Mouse (Mus musculus) T-helper 2 cell (primary cell): ENCODE measurements around the gene Mrs2.

Experiments used
- in situ Hi-C: fragments of 300-600 bp; cut with MboI, MseI; formaldehyde crosslinking; loops from one replicate; pipeline ENCODE4 v1.15.1; 2025; ENCODE audit warnings: high pct_unique_total_duplicates

The Mrs2 gene

DNA sequence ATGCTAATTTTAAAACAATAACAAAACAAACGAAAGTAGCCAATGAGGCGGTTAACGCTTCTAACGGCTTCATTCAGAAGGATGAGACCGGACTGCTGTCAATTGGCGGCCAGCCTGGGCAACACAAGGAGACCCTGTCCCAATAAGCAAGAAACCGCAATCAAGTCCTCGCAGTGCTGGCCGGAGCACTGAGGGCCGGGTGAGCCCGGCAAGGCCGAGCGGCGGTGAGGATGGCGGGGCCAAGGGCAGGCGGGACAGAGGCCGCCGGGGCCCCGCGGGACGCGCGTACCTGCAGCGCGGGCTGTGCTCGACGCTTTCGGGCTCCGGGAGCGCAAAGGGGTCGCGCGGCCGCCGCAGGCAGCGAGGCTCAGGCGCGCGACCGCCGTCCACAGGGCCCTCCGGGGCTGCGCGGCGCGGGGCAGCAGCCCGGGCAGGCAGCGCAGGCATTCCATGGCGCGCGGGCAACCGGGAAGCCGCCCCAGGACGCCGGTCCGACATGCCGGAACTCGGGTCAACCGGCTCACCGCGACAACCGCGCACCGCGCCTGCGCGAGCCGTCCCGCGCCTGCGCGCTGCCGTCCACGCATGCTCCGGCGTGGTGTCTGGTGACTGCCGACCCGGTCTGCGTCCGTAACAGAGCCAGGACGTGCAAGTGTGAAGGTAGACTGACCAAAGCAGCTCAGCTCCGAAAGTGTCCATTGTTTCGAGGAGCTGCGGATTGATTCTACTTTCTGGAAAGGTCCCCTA, at the start of gene Mrs2:
Mrs2 (minus strand) TSS at position 587 of the 747 bp plus-strand sequence.
- in situ Hi-C loops, result loop anchor here (5.0 kb wide), 1 partner anchor 97 kb away; no protein-coding TSS in a partner anchor

DNA sequence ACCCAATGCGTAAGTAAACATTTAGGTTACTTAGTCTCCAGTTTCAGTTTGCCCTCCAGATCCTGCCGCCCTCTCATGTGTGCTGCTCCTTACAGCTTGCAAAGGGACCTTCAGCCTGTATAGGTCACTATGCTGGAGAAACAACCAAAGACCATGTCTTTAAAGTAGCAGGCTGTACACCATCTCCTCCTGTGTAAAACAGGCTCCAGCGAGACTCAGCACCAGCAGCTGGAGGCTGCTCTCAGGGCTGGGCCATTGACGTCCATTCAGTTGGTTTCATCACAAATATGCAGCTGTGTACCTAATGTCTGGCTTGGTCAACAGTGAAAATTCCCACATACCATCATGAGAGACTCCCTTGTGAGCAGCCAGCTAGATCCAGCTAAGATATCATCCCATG, 49.6 kb upstream of the Mrs2 start:
- in situ Hi-C loops, result no loop called here

DNA sequence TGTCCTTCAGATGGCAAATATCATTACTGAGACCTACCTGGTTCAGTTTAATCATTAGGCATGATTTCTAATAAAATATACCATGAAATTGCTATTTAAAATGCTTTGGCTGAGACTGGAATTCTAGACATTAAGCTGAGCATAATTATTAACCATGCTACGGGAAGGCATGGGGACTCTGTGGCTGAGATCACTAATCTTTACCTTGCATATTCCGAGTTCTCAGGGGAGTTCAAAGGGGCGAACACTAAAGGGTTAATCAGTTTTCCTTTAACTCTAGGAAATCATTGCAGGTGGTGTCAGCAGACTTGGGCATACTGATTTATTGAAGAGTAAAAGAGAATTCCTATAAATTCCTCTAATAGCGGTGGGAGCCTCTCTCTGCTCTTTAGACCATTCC, 47.0 kb upstream of the Mrs2 start:
- in situ Hi-C loops, result no loop called here

DNA sequence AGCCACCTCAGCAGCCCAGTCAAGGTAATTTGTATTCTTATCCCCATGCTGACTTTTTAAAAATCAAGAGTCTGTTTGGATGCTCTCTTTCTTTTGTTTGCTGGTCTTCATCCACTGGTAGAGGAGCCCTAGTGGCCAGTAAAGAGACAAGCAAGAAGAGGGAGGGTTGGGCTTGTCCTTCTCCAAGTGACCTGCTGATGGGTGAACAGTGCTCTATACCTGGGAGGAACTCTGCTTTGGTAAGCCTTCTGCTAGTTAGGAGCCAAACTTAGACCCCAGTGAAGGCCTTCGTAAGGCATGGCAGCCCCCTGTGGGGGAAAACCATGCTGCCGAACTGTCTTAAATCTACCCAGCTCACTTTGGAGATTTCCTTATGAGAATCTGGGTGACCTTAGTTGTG, 46.5 kb upstream of the Mrs2 start:
- in situ Hi-C loops, result no loop called here

DNA sequence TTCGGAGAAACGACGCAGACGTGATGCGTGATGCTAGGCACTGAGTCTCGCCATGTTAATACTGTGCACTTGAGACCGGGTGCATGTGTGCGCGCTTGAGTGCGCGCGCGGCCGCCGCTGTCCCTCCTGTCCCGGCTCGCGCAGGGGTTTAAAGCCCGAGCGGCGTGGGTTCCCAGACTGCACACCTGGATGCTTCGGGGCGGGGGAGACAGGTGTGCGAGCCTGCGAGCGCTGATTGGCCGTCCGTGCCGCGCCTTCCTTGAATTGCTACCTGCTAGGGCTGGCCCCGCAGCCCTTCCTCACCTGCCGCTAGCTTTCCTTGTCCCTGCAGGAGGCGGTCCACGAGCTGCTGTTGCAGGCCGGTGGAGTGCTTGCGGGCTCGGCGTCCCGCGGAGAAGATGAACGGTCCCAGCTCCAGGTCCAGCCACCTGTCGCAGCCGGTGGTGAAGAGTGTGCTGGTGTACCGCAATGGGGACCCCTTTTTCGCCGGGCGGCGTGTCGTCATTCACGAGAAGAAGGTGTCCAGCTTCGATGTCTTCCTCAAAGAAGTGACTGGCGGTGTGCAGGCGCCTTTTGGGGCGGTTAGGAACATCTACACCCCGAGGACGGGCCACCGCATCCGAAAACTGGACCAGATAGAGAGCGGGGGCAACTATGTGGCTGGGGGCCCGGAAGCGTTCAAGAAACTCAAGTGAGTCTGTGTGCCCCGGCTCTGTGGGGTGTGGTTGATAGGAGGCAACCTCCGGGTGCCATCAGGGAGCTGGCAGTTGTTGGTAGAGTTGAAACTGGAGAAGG, 35.9 kb upstream of the Mrs2 start, which contains the start of gene Dcdc2a:
Dcdc2a (plus strand) TSS at position 132 of the 795 bp plus-strand sequence.
- in situ Hi-C loops, result no loop called here

DNA sequence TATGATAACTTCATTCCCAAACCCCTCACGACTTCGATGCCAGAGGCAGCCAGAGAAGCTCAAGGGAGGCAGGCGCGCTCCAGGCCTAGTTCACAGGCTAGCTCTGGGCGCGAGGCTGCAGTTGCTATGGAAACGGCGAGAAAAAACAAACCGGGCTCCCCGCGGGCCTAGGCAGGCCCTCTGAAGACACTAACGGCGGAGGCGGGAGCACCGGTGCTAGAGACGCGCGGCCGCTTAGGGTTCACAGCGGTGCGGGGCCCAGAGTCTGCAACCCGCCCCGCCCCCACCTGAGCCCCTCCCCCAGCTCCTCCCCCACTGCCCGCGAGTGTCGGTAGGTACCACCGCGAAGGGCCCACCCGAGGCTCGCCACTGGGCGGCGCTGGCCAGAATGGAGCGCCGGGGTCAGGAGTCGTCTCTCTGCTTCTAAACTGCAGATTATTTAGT, 35.0 kb upstream of the Mrs2 start:
- in situ Hi-C loops, result no loop called here

DNA sequence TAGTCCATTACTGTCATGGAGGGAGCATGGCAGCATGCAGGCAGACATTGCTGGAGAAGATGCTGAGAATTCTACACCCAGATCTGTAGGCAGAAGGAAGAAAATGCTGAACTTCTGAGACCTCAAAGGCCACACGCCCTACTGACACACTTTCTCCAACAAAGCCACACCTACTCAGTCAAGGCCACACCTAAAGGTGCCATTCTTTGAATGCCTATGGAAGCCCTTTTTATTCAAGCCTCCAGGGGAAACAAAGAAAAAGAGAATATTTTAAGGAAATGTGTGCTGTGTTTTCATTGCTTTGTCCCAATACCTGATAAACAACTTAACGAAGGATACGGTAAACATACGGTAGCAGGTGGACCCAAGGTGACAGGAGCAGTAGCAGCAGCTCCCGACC, 32.5 kb upstream of the Mrs2 start:
- in situ Hi-C loops, result no loop called here

DNA sequence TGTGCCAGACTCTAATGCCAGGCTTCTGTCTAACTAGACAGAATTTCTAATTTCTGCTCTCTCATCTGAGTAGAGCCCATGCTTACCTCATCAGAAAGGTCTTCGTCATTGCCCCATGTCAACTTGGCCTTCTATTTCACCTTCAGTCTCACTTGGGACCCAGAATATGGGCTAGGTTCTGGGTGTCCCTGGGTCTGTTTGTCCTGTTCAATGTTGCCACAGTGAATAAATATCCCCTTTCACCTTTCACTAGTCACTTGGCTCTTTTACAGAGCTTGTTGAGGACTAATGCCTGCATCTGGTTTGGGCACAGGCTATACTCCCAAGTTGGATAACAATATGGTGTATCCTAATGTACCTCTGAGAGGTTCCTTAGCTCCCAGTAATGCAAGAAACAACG, 19.3 kb upstream of the Mrs2 start:
- in situ Hi-C loops, result no loop called here

DNA sequence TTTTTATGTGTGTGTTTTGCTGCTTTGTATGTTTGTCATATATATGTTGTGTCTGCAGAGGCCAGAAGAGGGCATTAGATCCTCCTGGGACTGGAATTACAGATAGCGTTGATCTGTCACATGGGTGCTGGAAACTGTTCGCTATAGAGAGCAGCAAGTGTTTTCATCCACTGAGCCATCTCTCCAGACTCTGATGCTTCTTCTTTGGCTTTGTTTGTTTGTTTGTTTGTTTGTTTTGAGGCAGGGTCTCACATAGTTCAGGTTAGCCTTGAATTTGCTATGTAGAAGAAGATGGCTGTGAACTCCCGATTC, 6.9 kb upstream of the Mrs2 start:
- in situ Hi-C loops, result no loop called here

DNA sequence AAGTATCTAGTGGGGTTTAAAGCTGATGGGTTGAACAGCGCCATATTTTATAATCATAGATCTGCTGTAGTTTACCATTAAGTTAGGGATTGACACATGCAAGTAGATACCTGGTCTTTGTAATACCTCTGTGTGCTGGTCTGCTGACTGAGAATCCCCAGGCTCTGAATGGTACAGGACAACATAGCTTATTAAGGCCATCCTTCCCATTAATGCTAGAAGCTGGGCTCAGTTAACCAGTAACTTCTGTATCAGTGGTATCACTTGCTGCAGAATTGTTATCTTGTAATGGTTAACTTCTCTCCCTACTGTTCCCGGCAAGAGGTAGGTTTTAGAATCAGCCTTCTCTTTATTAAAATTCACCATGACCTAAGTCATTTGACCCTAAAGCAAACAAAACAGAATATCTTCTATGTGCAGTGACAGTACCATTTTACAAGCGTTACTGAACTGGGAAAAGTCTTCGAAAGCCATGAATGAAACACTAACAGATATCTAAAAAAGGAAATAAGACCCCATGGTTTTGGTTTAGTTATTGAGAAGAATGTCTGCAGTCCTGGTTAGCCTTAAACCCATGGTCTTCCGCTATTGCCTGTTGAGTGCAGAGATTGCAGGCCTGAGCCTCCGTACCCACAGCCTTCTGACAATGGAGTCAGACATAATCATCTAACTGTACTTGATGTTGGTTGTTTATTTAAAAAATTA, 6.4 kb upstream of the Mrs2 start:
- in situ Hi-C loops, result no loop called here

DNA sequence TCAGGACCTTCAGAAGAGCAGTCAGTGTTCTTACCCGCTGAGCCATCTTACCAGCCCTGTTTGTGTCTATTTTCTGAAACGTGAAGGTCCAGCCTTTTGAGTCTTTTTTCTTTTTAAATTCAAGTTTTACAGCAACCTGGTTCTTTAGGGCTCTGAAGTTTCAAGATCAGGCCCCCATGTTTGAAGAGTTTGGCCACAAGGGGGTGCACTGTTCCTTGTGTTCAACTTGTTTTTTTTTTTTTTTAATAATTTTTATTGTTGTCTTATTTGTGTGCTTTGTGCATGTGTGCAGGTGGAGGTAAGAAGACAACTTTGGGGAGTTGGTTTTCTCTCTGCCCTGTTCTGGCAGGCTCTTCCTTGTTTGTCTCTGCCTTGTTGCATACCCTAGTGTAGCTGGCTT, 4.5 kb upstream of the Mrs2 start:
- in situ Hi-C loops, result loop anchor here (5.0 kb wide), 1 partner anchor 93 kb away; no protein-coding TSS in a partner anchor

DNA sequence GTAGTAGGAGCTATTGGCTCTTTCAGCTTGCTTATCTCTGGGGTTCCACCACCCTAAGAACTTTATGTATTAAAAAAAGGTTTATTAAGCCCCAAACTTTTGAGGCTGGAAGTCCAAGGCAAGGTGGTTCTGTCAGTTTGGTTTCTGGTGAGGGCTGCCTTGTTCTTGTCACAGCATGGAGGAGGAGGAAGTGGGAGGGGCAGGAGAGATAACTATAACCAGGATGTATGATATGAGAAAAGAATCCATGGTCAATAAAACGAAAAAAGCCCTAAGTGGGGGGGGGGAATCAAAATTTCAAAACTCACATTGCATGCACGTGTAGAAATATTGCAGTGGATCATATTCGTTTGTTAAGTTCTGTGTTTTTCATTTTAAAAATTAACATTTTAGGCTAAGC, 3.0 kb upstream of the Mrs2 start:
- in situ Hi-C loops, result loop anchor here (5.0 kb wide), 1 partner anchor 94 kb away; no protein-coding TSS in a partner anchor

DNA sequence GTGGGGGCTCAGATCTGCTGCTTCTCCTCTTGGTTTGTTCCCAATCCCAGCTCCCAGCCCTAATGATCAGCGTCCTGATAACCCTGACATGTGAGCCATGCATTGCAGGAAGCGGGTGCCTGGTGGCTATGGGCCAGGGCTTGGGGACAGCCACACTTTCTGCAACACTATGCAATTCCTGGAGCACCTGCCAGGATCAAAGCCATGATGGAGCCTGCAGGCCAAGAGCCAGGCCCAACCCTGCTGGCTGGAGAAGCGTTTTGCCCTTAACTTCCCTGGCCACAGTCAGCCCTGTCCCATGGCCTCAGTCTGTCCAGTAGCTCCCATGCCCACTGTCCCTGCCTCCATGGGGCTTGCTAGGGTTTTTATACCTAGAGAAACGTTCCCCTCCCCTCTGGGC, 2.2 kb upstream of the Mrs2 start:
- in situ Hi-C loops, result loop anchor here (5.0 kb wide), 1 partner anchor 95 kb away; no protein-coding TSS in a partner anchor

DNA sequence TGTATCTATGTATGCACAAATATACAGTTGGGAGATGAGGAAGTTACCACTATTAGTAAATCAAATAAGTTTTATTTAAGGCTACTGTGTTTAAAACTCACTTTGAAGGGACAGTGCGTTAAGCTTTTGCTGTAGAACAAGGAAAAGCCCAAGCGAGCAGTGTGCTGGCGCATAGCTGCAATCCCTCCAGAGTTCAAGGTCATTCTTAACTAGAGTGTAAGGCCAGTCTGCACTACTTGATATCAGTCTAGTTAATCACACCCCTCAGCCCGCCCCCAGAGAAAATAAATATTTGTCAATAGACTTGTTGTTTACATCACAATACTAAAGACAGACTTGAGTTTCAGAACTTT, 337 bp upstream of the Mrs2 start:
- in situ Hi-C loops, result loop anchor here (5.0 kb wide), 1 partner anchor 97 kb away; no protein-coding TSS in a partner anchor

DNA sequence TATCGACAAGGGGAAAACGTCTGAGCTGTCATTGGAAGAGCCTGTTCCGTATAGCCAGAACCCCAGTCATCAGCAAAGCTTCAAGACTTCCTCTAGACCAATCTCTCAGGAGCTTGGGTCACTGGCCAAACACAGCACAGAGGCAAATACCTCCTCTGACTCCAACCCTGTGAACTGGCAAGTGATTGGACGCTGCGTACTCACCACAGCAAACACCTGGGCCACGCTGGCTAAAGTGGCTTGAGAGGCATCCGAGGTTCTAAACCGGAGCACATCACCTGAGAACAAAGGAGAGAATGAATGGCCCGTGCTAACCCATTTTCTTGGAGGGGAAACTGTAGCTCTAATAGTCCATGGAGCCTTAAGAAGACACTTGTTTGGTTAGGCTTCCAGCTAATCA, 1.9 kb downstream of the Mrs2 start:
- in situ Hi-C loops, result no loop called here

DNA sequence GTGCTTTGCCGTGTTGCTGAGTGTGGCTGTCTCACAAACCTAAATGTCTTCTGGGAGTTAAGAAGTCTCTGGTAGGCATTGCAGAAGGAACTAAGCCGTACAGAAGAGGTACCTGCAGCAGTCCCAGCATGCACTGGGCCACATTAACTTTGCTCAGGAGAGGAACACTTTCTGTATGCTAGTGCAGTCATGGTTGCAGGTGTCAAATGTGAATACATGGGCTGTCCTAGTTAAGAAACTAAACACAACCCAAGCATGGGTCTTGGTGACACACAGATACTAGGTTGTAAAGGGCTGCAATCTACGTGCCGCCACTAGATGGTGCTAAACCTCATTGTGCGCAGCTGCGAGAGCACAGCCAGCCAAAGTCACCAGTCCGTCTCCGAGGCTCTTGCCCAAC, 13.1 kb downstream of the Mrs2 start:
- in situ Hi-C loops, result no loop called here

DNA sequence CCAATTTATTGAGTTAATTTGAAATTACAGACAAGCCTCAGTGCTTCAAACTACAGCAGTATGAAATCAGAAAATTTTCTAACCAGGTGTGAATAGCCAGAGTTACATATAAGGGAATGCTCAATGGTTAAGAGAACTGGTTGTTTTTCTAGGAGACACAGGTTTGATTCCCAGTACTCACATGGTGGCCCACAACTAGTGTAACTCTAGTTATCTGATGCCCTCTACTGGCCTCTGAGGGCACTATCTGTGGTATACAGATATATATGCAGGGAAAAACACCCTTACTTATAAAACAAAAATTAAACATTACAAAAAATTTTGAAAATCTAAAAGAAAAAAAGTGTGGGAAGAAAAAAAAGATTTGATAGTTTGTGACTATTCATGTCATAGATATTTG, 17.2 kb downstream of the Mrs2 start:
- in situ Hi-C loops, result no loop called here

DNA sequence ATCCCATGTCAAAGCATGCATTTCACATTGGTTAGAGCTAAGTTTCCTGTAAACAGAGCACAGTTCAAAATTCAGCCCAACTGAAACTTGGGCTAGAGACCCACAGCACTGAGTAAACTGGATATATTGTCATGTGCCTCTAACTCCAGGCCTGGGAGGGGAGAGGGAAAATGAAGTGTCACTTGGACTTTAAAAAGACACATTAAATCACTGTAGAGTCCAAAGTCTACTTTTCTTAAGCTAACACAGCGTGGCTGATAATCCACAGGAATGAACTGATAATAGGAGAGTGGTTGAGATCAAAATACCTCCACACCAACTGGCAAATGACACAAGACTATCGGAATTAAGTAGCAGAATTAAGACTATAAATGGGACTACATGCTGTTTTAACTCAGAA, 20.6 kb downstream of the Mrs2 start:
- in situ Hi-C loops, result no loop called here

DNA sequence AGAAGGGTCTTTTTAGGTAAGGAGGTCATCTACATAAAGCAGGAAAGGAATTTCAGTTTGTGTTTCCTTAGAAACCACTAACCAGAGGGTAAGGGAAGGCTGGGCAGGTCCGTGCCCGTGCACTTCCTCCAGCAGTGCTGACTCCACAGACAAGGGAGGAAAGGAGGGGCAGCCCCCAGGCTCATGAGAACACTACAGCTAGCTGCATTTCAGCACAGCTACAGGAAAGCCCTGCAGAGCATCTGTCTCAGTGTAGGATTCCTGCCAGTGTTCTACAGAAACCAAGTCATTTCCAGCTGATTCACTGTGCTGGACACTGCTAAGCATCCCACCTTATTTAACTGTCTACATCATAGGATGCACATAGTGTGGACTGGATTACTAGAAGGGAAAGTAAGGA, 27.0 kb downstream of the Mrs2 start:
- in situ Hi-C loops, result no loop called here

DNA sequence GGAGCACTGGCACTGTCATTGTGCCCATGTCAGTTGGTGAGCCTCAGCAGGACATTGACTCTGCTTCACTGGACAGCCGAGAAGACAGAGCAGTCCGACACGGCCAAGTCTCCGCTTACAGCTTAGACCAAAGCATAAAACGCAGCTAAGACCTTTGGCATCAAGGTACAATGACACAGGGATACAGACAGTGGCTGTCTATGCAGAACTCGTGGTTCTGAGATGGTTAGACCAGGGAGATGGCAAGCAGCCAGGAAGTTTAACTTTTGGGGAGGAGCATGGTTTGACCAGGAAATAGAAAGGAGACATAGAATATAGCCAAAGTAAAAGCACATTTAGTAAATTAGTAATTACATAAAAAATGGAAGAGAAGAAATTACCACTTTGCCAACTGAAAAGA, 31.2 kb downstream of the Mrs2 start:
- in situ Hi-C loops, result no loop called here

DNA sequence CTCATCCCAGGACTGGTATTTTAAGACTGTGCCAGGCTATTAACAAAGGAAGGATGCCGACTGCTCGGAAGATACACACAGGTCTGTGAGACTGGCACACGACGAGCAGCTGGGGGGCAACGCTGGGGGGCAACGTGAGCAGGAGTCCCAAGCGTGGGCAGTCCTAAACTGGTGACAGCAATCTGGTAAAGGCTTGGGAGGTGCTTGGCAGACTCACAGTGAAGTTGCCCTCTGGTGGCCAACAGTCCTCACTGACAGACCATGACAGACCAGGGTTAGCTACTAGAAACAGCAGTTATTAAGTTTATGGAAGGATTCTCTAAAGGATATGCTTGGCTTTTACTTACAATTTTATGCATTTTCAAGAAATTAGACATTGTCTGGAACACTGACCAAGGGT, 31.8 kb downstream of the Mrs2 start:
- in situ Hi-C loops, result no loop called here

DNA sequence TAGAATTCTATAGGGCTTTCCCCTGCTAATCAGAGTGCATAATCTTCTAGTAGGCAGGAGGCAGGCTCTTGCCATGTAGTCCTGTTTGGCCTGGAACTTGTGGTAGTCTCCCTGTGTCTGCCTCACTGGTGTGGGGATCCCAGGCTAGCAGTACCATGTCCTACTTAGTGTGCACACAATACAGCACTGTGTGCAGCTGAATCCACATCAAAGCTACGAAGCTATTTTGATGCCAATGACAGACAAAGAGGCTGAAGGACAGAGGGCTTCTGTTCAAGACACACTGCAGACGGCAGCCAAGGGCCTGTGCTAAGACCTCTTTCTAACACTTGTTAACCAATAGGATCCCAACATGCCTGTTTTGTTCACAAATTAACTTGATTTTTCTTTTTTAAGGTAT, 34.7 kb downstream of the Mrs2 start:
- in situ Hi-C loops, result no loop called here
